Mouse (Mus musculus) CH12.LX (cell line): ENCODE data around the gene Nt5c3. TPM values are rescaled to one million over a fixed set of nuclear protein-coding genes. Genes with fewer than 3 reads are reported as not detected.

Experiments used
- DNase-seq: peaks from one replicate; pipeline ENCODE4 v3.0.0-alpha.2; 2013; ENCODE audit errors: extremely low read depth
- H3K27ac ChIP-seq: 2 replicates; pipeline ENCODE4 v1.5.1; 2012; ENCODE audit warnings: low read depth, mild to moderate bottlenecking, control low read depth, moderate library complexity; ENCODE audit not compliant: insufficient read depth
- H3K27me3 ChIP-seq: replicated peaks from 2 replicates; pipeline ENCODE3; 2012; ENCODE audit warnings: inconsistent platforms
- H3K36me3 ChIP-seq, 2 experiments: replicated peaks in 1 of 2; 2 replicates each; pipeline versions ENCODE3 to v1.6.1; 2012; ENCODE audit warnings: inconsistent platforms in 1 of 2, low read length in 1 of 2, mild to moderate bottlenecking in 1 of 2, mixed read lengths in 1 of 2, moderate library complexity in 1 of 2; ENCODE audit not compliant: control insufficient read depth in 1 of 2, insufficient read depth in 1 of 2
- H3K4me1 ChIP-seq, 2 experiments: 2 replicates each; pipeline ENCODE4 v1.6.1; 2012; ENCODE audit warnings: inconsistent platforms in 1 of 2, moderate library complexity in 1 of 2; ENCODE audit not compliant: insufficient read depth in 2 of 2, control insufficient read depth in 1 of 2
- H3K4me2 ChIP-seq: 2 replicates; pipeline ENCODE4 v1.6.1; 2012; ENCODE audit warnings: low read depth, mild to moderate bottlenecking, control low read depth; ENCODE audit not compliant: poor library complexity, insufficient read depth, severe bottlenecking
- H3K4me3 ChIP-seq, 3 experiments: fragments of 150-350 bp in 1 of 3; sonication (generic) in 1 of 3; replicated peaks in 1 of 3; 2 replicates each; pipeline versions ENCODE3 to v1.5.1; 2011 to 2012; ENCODE audit warnings: low read depth in 2 of 3, low read length in 2 of 3, mild to moderate bottlenecking in 2 of 3, moderate library complexity in 2 of 3, control low read depth in 1 of 3, improper control_type of control experiment in 1 of 3, inconsistent platforms in 1 of 3, mixed read lengths in 1 of 3; ENCODE audit not compliant: poor library complexity in 1 of 3
- H3K79me2 ChIP-seq: replicated peaks from 2 replicates; pipeline ENCODE4 v1.6.1; 2012; ENCODE audit warnings: mild to moderate bottlenecking, moderate library complexity; ENCODE audit not compliant: control insufficient read depth, poor library complexity, insufficient read depth, severe bottlenecking; ENCODE audit errors: extremely low read depth
- H3K9ac ChIP-seq: 2 replicates; pipeline ENCODE4 v1.6.1; 2012; ENCODE audit warnings: low read depth, mild to moderate bottlenecking, control low read depth, moderate library complexity; ENCODE audit not compliant: insufficient read depth
- H3K9me3 ChIP-seq: replicated peaks from 2 replicates; pipeline ENCODE3; 2012; ENCODE audit warnings: low read length, inconsistent platforms, mixed read lengths
- CHD1 ChIP-seq: IDR thresholded peaks from 2 replicates; pipeline ENCODE4 v1.6.1; 2012; ENCODE audit warnings: low read depth, low read length, improper control_type of control experiment, inconsistent platforms
- CHD2 ChIP-seq: IDR thresholded peaks from 2 replicates; pipeline ENCODE4 v1.6.1; 2011; ENCODE audit warnings: low read length, improper control_type of control experiment
- E2F4 ChIP-seq: IDR thresholded peaks from 2 replicates; pipeline ENCODE4 v1.6.1; 2011; ENCODE audit warnings: low read depth, low read length, improper control_type of control experiment; ENCODE audit not compliant: insufficient replicate concordance
- ELF1 ChIP-seq: IDR thresholded peaks from 2 replicates; pipeline ENCODE4 v1.6.1; 2014; ENCODE audit warnings: low read depth, mild to moderate bottlenecking, inconsistent platforms, low read length, improper control_type of control experiment
- EP300 ChIP-seq: IDR thresholded peaks from 2 replicates; pipeline ENCODE4 v1.6.1; 2011; ENCODE audit warnings: low read length, improper control_type of control experiment
- ETS1 ChIP-seq: conservative IDR thresholded peaks from 2 replicates; pipeline ENCODE4 v1.6.1; 2012; ENCODE audit warnings: low read depth, mild to moderate bottlenecking, inconsistent platforms, low read length, improper control_type of control experiment, moderate library complexity
- HCFC1 ChIP-seq: IDR thresholded peaks from 2 replicates; pipeline ENCODE4 v1.6.1; 2012; ENCODE audit warnings: low read depth, mild to moderate bottlenecking, inconsistent platforms, low read length, improper control_type of control experiment
- JUN ChIP-seq: IDR thresholded peaks from 2 replicates; pipeline ENCODE4 v1.6.1; 2011; ENCODE audit warnings: low read depth, mild to moderate bottlenecking, low read length, improper control_type of control experiment, moderate library complexity; ENCODE audit not compliant: insufficient read depth
- KAT2A ChIP-seq: IDR thresholded peaks from 2 replicates; pipeline ENCODE4 v1.6.1; 2012; ENCODE audit warnings: low read length, improper control_type of control experiment, inconsistent platforms; ENCODE audit not compliant: insufficient replicate concordance
- MXI1 ChIP-seq: IDR thresholded peaks from 2 replicates; pipeline ENCODE4 v1.6.1; 2011; ENCODE audit warnings: mild to moderate bottlenecking, low read depth, low read length, improper control_type of control experiment
- NRF1 ChIP-seq: IDR thresholded peaks from 2 replicates; pipeline ENCODE4 v1.6.1; 2014; ENCODE audit warnings: low read depth, mild to moderate bottlenecking, inconsistent platforms, low read length, improper control_type of control experiment, moderate library complexity
- POLR2A ChIP-seq: IDR thresholded peaks from 2 replicates; pipeline ENCODE4 v1.6.1; 2011; ENCODE audit warnings: low read depth, mild to moderate bottlenecking, improper control_type of control experiment, low read length
- RAD21 ChIP-seq: IDR thresholded peaks from 2 replicates; pipeline ENCODE4 v1.6.1; 2011; ENCODE audit warnings: low read depth, mild to moderate bottlenecking, low read length, improper control_type of control experiment, moderate library complexity
- SMC3 ChIP-seq: IDR thresholded peaks from 2 replicates; pipeline ENCODE4 v1.6.1; 2011; ENCODE audit warnings: low read depth, low read length, improper control_type of control experiment
- TBP ChIP-seq: conservative IDR thresholded peaks from 2 replicates; pipeline ENCODE4 v1.6.1; 2011; ENCODE audit warnings: low read depth, low read length, improper control_type of control experiment
- USF2 ChIP-seq: conservative IDR thresholded peaks from 2 replicates; pipeline ENCODE4 v1.6.1; 2011; ENCODE audit warnings: low read depth, low read length, improper control_type of control experiment
- ZC3H11A ChIP-seq: IDR thresholded peaks from 2 replicates; pipeline ENCODE4 v1.6.1; 2012; ENCODE audit warnings: low read depth, mild to moderate bottlenecking, inconsistent platforms, low read length, improper control_type of control experiment
- ZMIZ1 ChIP-seq: IDR thresholded peaks from 2 replicates; pipeline ENCODE4 v1.6.1; 2012; ENCODE audit warnings: low read depth, mild to moderate bottlenecking, inconsistent platforms, low read length, improper control_type of control experiment
- ZNF384 ChIP-seq: IDR thresholded peaks from 2 replicates; pipeline ENCODE4 v1.6.1; 2012; ENCODE audit warnings: low read depth, low read length, improper control_type of control experiment, inconsistent platforms
- dilution Hi-C: fragments of 300-500 bp; cut with MboI; formaldehyde crosslinking; loops from 2 replicates; pipeline ENCODE4 v1.14.3; 2020; ENCODE audit warnings: low sequenced_read_pairs; ENCODE audit not compliant: extremely low pct_unique_long_range_greater_than_20kb, extremely low pct_ligation_motif_present
- in situ Hi-C: fragments of 300-500 bp; cut with MboI; formaldehyde crosslinking; loops from 3 replicates; pipeline ENCODE4 v1.14.3; 2019; ENCODE audit warnings: low sequenced_read_pairs, low pct_ligation_motif_present, low pct_unique_long_range_greater_than_20kb, mixed read lengths
- polyA plus RNA-seq: library from polyadenylated mRNA; unstranded; fragments of >175 nt; gene quantifications from 2 replicates; pipeline ENCODE4 v1.2.1, GENCODE M21; 2012; ENCODE audit warnings: low read depth; ENCODE audit not compliant: insufficient read length
- total RNA-seq, 2 experiments: library from RNA; depleted of rRNA; stranded (reverse); fragments of 300-350 nt in 1 of 2; fragments of >200 nt in 1 of 2; gene quantifications; 2 replicates each; pipeline ENCODE4 v1.2.3; 2012 to 2014

The Nt5c3 gene
- total and polyA plus RNA-seq, 3 experiments: 23.7 to 82.4 (median 36.5) TPM

GRCm38 (mm10) chr6:56905486-56905885 is 18.2 kb downstream of the Nt5c3 start:
- Histone ChIP-seq H3K9ac (no peak overlapping the region), H3K4me1 (peaks cover 0 to 10% of the 10 kb centered on the region in 2 experiments; a peak in 1 of 4 replicates), H3K27ac (no peak overlapping the region), H3K36me3 (peaks cover 0 to 3% of the 10 kb centered on the region in 2 experiments), H3K27me3 (no peaks in the 10 kb centered on the region), H3K9me3 (no peaks in the 10 kb centered on the region), H3K4me3 (no peak overlapping the region), H3K79me2 (peaks cover 9% of the 10 kb centered on the region; the same call in 1 of the 2 replicates), H3K4me2 (no peak overlapping the region)
- TF ChIP-seq TBP: no peak
- TF ChIP-seq ZMIZ1: no peak
- no peak for TF ChIP-seq RAD21
- no peak for TF ChIP-seq ZNF384
- no peak for TF ChIP-seq USF2
- no peak for TF ChIP-seq ZC3H11A
- no peak for DNase-seq
- dilution Hi-C loops (no loop called here), in situ Hi-C loops (loop anchor here (10.0 kb wide), 1 partner anchor 101 kb away; no protein-coding TSS in a partner anchor)

DNA sequence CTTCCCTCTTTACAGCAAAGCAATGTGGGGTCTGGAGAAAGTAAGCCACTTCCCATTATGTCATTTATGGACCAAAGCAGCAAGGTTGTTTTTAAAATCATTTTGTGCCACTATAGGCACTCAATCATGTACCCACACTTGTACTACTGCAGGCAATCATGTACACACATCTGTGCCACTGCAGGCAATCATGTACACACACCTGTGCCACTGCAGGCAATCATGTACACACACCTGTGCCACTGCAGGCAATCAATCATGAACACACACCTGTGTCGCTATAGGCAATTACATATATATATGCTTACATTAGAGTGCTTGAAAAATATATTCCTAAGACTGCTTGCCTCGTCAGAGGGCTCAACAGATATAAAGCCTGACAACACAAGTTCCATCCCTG is 18.8 kb downstream of the Nt5c3 start:
- H3K79me2 ChIP-seq: peaks cover 9% of the 10 kb centered on the region; the same call in 1 of the 2 replicates
- H3K9me3 ChIP-seq: no peaks in the 10 kb centered on the region
- no peak overlapping the region for H3K9ac ChIP-seq
- no peak overlapping the region for H3K4me3 ChIP-seq
- H3K4me2 ChIP-seq: no peak overlapping the region
- no peak overlapping the region for H3K27ac ChIP-seq
- in situ Hi-C loops (loop anchor here (10.0 kb wide), 1 partner anchor 100 kb away; no protein-coding TSS in a partner anchor), dilution Hi-C loops (no loop called here)
- TF ChIP-seq MXI1: no peak
- TF ChIP-seq KAT2A: no peak
- TF ChIP-seq NRF1: no peak
- no peak for TF ChIP-seq SMC3
- TF ChIP-seq POLR2A: no peak
- no peak for TF ChIP-seq HCFC1
- no peak for TF ChIP-seq ETS1
- TF ChIP-seq ZC3H11A: no peak
- TF ChIP-seq CHD1: no peak
- no peak for TF ChIP-seq EP300
- TF ChIP-seq ELF1: no peak
- no peak for TF ChIP-seq JUN
- TF ChIP-seq CHD2: no peak
- TF ChIP-seq E2F4: no peak
- no peaks in the 10 kb centered on the region for H3K27me3 ChIP-seq
- H3K36me3 ChIP-seq: peaks cover 0 to 3% of the 10 kb centered on the region in 2 experiments
- DNase-seq: no peak
- H3K4me1 ChIP-seq: peaks cover 0 to 13% of the 10 kb centered on the region in 2 experiments; a peak in 1 of 4 replicates
